Mouse (Mus musculus) hindbrain, embryonic 11.5 days (tissue): Measurements from ENCODE around the gene Psmb1. TPM values are rescaled to one million over a fixed set of nuclear protein-coding genes. Genes with fewer than 3 reads are reported as not detected.

Experiments used
- ATAC-seq: fragments of 200-750 bp; cut with Nextera tagmentation; 2 replicates; pipeline ENCODE4 v1.8.0; 2017; ENCODE audit warnings: mild to moderate bottlenecking, moderate TSS enrichment, moderate library complexity; ENCODE audit not compliant: low FRiP score
- DNase-seq: peaks from one replicate; pipeline ENCODE4 v3.0.0-alpha.2; 2015; ENCODE audit warnings: low spot score
- H3K27ac ChIP-seq: fragments of 300-500 bp; sonication (generic); 2 replicates; pipeline ENCODE4 v1.5.1; 2014; ENCODE audit warnings: mild to moderate bottlenecking, low read depth, low read length
- H3K27me3 ChIP-seq: fragments of 300-500 bp; sonication (generic); 2 replicates; pipeline ENCODE4 v1.6.1; 2014; ENCODE audit warnings: mild to moderate bottlenecking, low read length, moderate library complexity, mixed read lengths; ENCODE audit not compliant: control insufficient read depth, insufficient read depth
- H3K36me3 ChIP-seq: fragments of 300-500 bp; sonication (generic); 2 replicates; pipeline ENCODE4 v1.6.1; 2014; ENCODE audit warnings: mild to moderate bottlenecking, low read length, moderate library complexity, mixed read lengths; ENCODE audit not compliant: control insufficient read depth, insufficient read depth
- H3K4me1 ChIP-seq: fragments of 300-500 bp; sonication (generic); replicated peaks from 2 replicates; pipeline ENCODE4 v1.6.1; 2014; ENCODE audit warnings: low read length, mixed read lengths; ENCODE audit not compliant: control insufficient read depth, insufficient read depth
- H3K4me2 ChIP-seq: fragments of 300-500 bp; sonication (generic); replicated peaks from 2 replicates; pipeline ENCODE4 v1.6.1; 2014; ENCODE audit warnings: mild to moderate bottlenecking, low read depth, low read length
- H3K4me3 ChIP-seq: fragments of 300-500 bp; sonication (generic); 2 replicates; pipeline ENCODE4 v1.5.1; 2014; ENCODE audit warnings: low read depth, low read length
- H3K9ac ChIP-seq: fragments of 300-500 bp; sonication (generic); 2 replicates; pipeline ENCODE4 v1.6.1; 2014; ENCODE audit warnings: low read depth, low read length
- H3K9me3 ChIP-seq: fragments of 300-500 bp; sonication (generic); 2 replicates; pipeline ENCODE4 v1.6.1; 2016; ENCODE audit warnings: low read length; ENCODE audit not compliant: control insufficient read depth
- WGBS: fragments of 180-500 bp; shearing (Covaris S2); extraction: QIAGEN DNeasy Blood & Tissue Kit; methylation state at CpG from one replicate; pipeline ENCODE4 v1.1.7; 2014; 5-methylcytosine and 5-hydroxymethylcytosine counted together
- polyA plus RNA-seq: library from polyadenylated mRNA; unstranded; fragments of >200 nt; fragmentation: Nextera tagmentation; extraction: Ambion mirVana; gene quantifications from 2 replicates; pipeline ENCODE4 v1.2.1, GENCODE M21; 2014

The Psmb1 gene
- polyA plus RNA-seq, 1 experiment from 2014 or later, result 275 TPM

DNA sequence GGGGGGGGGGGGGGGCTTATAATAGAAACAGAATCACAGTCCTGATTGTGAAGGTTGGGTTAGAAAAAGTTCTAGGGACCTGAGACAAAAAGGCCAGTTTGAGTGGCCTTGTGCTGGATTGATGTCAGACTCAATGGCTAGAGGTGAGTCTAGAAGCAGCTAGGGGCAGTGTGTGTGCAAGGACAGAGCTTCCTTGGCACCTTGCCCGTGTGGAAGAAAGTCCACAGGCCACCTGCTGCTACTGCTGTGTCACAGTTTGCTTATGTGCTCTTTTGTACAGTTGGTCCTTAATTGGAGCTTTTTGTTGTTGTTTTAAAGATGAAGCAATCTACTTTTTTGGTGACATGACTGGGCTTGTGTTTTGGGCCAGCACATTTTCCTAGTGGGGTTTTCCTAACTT lies 69.6 kb downstream of the Psmb1 start:
- DNase-seq (no peak), ATAC-seq (no peak)
- WGBS, result 61% methylated on average over 1 of the region's 1 CpGs
- Histone ChIP-seq H3K27me3 (no peaks in the 10 kb centered on the region), H3K9ac (no peak overlapping the region), H3K9me3 (no peaks in the 10 kb centered on the region), H3K36me3 (peaks cover 2% of the 10 kb centered on the region; the same call in 1 of the 2 replicates), H3K27ac (no peak overlapping the region), H3K4me3 (no peak overlapping the region), H3K4me2 (no peak overlapping the region), H3K4me1 (no peaks in the 10 kb centered on the region)

DNA sequence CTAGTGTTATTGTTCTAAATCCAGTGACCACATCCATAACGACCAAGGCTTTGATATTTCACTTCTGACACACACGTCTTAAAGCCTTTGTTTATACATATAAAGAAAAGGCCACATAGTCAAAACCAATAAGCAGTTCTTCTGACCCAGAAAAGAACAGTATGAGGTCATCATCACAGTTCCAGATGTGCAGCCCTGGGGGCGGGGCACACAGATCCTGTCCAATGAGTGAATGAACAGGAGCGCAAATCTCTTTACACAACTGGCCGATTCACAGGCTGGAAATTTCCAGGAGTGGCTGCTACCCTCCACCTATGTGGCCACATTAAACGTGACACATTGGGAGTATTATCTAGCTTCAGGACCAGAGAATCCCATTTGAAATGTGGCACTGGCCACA lies 70.1 kb downstream of the Psmb1 start:
- H3K27me3 ChIP-seq, result no peaks in the 10 kb centered on the region
- H3K4me3 ChIP-seq, result no peak overlapping the region
- no peak overlapping the region for H3K4me2 ChIP-seq
- no peak overlapping the region for H3K27ac ChIP-seq
- ATAC-seq, result no peak
- no peaks in the 10 kb centered on the region for H3K9me3 ChIP-seq
- DNase-seq, result no peak
- H3K36me3 ChIP-seq, result peaks cover 2% of the 10 kb centered on the region; the same call in 1 of the 2 replicates
- no peak overlapping the region for H3K9ac ChIP-seq
- H3K4me1 ChIP-seq, result no peaks in the 10 kb centered on the region
- WGBS, result 84% methylated on average over 6 of the region's 6 CpGs

DNA sequence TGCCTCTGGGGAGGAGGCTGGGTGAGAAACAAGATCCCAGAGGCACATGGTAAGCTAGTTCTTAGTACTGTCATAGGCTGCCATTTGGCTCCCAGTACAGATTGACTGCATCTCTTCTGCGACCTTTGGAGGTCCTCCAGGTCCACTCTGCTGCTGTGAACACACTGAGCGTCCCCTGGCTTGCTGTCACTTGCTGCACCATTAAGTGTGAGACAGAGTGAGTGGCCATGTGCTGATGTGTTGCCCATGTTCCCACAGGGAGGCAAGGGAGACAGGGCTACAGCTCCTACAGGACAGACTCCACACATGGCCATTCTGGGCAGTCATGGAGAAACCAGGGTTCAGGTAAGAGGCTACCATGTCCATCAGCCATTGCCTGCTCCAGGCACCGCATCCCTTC lies 73.6 kb downstream of the Psmb1 start:
- no peak overlapping the region for H3K4me3 ChIP-seq
- peaks cover 10% of the 10 kb centered on the region for H3K36me3 ChIP-seq
- no peak overlapping the region for H3K4me2 ChIP-seq
- no peak for ATAC-seq
- H3K4me1 ChIP-seq, result no peaks in the 10 kb centered on the region
- H3K27me3 ChIP-seq, result no peaks in the 10 kb centered on the region
- no peak overlapping the region for H3K9ac ChIP-seq
- H3K9me3 ChIP-seq, result no peaks in the 10 kb centered on the region
- DNase-seq, result no peak
- H3K27ac ChIP-seq, result no peak overlapping the region
- WGBS, result 86% methylated on average over 3 of the region's 3 CpGs

Other genes with a start within 250 kb of the Psmb1 start
- gene Dll1, start 122.9 kb downstream of the Psmb1 start, polyA plus RNA-seq, result 59.6 and 64.3 TPM in 2 replicates
- 34.7 and 35.8 TPM in 2 replicates for gene Fam120b, start 103.5 kb downstream of the Psmb1 start, polyA plus RNA-seq
- gene Tbp, start 137 bp upstream of the Psmb1 start, polyA plus RNA-seq, result 72.1 and 76.7 TPM in 2 replicates
- gene Pdcd2, start 27.6 kb upstream of the Psmb1 start, polyA plus RNA-seq, result 66.9 and 68.3 TPM in 2 replicates
- gene Prdm9, start 64.6 kb upstream of the Psmb1 start, polyA plus RNA-seq, result 0.85 and 1.7 TPM in 2 replicates
- 41.2 and 54.7 TPM in 2 replicates for gene Chd1, start 205.2 kb upstream of the Psmb1 start, polyA plus RNA-seq